Mouse (Mus musculus) neural tube, embryonic 15.5 days (tissue): ENCODE results near the gene Hmgcl. TPM values are rescaled to one million over a fixed set of nuclear protein-coding genes. Genes with fewer than 3 reads are reported as not detected.

Experiments used
- ATAC-seq: fragments of 200-750 bp; cut with Nextera tagmentation; 2 replicates; pipeline ENCODE4 v1.8.0; 2017; ENCODE audit warnings: mild to moderate bottlenecking, moderate TSS enrichment, moderate library complexity; ENCODE audit not compliant: low FRiP score
- H3K27ac ChIP-seq: fragments of 300-500 bp; sonication (generic); replicated peaks from 2 replicates; pipeline ENCODE4 v1.5.1; 2015; ENCODE audit warnings: mild to moderate bottlenecking, inconsistent platforms
- H3K27me3 ChIP-seq: fragments of 300-500 bp; sonication (generic); replicated peaks from 2 replicates; pipeline ENCODE4 v1.6.1; 2015; ENCODE audit warnings: inconsistent platforms
- H3K36me3 ChIP-seq: fragments of 300-500 bp; sonication (generic); 2 replicates; pipeline ENCODE4 v1.6.1; 2015; ENCODE audit warnings: inconsistent platforms
- H3K4me1 ChIP-seq: fragments of 300-500 bp; sonication (generic); 2 replicates; pipeline ENCODE4 v1.6.1; 2015; ENCODE audit warnings: inconsistent platforms
- H3K4me2 ChIP-seq: fragments of 300-500 bp; sonication (generic); 2 replicates; pipeline ENCODE4 v1.6.1; 2015; ENCODE audit warnings: inconsistent platforms, mild to moderate bottlenecking, moderate library complexity
- H3K4me3 ChIP-seq: fragments of 300-500 bp; sonication (generic); replicated peaks from 2 replicates; pipeline ENCODE4 v1.5.1; 2015; ENCODE audit warnings: mild to moderate bottlenecking, inconsistent platforms
- H3K9ac ChIP-seq: fragments of 300-500 bp; sonication (generic); replicated peaks from 2 replicates; pipeline ENCODE4 v1.6.1; 2015; ENCODE audit warnings: mild to moderate bottlenecking, inconsistent platforms
- H3K9me3 ChIP-seq: fragments of 300-500 bp; sonication (generic); replicated peaks from 2 replicates; pipeline ENCODE4 v1.6.1; 2016; ENCODE audit warnings: inconsistent platforms
- WGBS: fragments of 180-500 bp; shearing (Covaris S2); methylation state at CpG from one replicate; pipeline ENCODE4 v1.1.7; 2015; ENCODE audit warnings: mixed read lengths; 5-methylcytosine and 5-hydroxymethylcytosine counted together
- polyA plus RNA-seq: library from polyadenylated mRNA; unstranded; fragments of >200 nt; fragmentation: Nextera tagmentation; extraction: Ambion mirVana; gene quantifications from 2 replicates; pipeline ENCODE4 v1.2.1, GENCODE M21; 2015

Gene Hmgcl
- polyA plus RNA-seq, 1 experiment from 2014 or later = 68.9 TPM

DNA sequence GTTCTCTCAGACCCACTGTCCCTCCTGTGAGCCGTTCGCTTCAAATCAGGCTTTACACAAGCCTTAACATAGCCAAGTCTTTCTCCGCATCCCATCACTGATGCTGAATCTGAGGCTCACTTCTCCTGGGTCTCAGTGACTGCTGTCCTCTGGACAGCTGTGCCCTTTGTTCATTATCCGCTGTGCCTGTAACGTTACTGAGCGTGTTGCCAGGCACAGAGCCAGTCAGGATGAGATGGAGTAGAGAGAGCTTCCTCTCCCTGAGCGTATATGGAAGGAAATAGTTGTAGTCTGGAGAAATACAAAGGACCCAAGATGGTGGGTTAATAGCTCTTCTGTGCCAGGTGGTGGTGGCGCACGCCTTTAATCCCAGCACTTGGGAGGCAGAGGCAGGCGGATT lies 3.2 kb downstream of the Hmgcl start:
- Histone ChIP-seq H3K4me3 (no peak overlapping the region), H3K9me3 (no peaks in the 10 kb centered on the region), H3K4me1 (peaks cover 31% of the 10 kb centered on the region), H3K9ac (no peak overlapping the region), H3K4me2 (no peak overlapping the region), H3K36me3 (peaks cover 24% of the 10 kb centered on the region), H3K27ac (no peak overlapping the region), H3K27me3 (no peaks in the 10 kb centered on the region)
- ATAC-seq = no peak
- 81% methylated on average over 10 of the region's 10 CpGs for WGBS

- peaks cover 31% of the 10 kb centered on the region for H3K4me1 ChIP-seq
- H3K9me3 ChIP-seq = no peaks in the 10 kb centered on the region
- no peak overlapping the region for H3K4me2 ChIP-seq
- H3K27ac ChIP-seq = no peak overlapping the region
- 64% methylated on average over 6 of the region's 6 CpGs for whole genome bisulfite sequencing
- no peak overlapping the region for H3K4me3 ChIP-seq
- no peak for ATAC-seq
- H3K36me3 ChIP-seq = peaks cover 27% of the 10 kb centered on the region
- no peak overlapping the region for H3K9ac ChIP-seq
- H3K27me3 ChIP-seq = no peaks in the 10 kb centered on the region
Measured at GRCm38 (mm10) chr4:135949911-135950310, 3.7 kb downstream of the Hmgcl start.

DNA sequence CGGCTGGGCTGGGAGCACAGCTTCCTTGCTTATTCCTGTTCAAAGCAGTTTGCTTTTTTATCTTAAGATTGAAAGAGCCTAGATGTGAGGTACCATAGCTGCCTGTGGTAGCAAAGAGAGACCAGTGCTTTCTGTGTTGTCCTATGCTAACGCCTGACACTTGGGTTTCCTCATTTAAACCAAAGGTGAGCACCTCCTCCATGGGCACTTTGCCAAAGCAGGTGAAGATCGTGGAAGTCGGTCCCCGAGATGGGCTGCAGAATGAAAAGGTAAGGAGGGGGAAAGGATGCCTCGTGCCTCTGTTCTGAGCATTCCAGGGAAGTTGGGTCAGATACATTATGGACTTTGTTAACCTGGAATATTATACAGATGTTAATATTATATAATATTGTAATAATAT lies 4.1 kb downstream of the Hmgcl start:
- H3K27ac ChIP-seq = no peak overlapping the region
- no peak overlapping the region for H3K4me3 ChIP-seq
- H3K36me3 ChIP-seq = peaks cover 29% of the 10 kb centered on the region
- WGBS = 92% methylated on average over 6 of the region's 6 CpGs
- peaks cover 31% of the 10 kb centered on the region for H3K4me1 ChIP-seq
- no peak overlapping the region for H3K9ac ChIP-seq
- no peaks in the 10 kb centered on the region for H3K27me3 ChIP-seq
- ATAC-seq = no peak
- no peaks in the 10 kb centered on the region for H3K9me3 ChIP-seq
- H3K4me2 ChIP-seq = no peak overlapping the region

DNA sequence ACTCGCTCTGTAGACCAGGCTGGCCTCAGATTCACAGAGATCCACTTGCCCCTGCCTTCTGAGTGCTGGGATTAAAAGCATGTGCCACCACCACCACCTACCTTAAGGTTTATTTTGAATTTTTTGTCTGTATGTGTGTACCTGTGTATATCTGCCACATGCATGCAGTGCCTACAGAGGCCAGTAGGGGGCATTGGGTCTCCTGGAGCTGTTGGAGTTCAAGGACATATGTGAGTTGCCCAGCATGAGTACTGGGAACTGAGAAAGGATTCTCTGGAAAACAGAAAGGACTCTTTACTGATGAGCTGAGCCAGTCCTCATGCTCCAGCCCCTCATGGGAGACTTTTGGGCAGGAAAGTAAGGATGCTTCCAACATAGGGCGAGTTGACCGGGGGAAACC lies 5.3 kb downstream of the Hmgcl start:
- Histone ChIP-seq H3K4me3 (no peak overlapping the region), H3K9ac (no peak overlapping the region), H3K36me3 (peaks cover 37% of the 10 kb centered on the region), H3K27ac (no peak overlapping the region), H3K4me2 (no peak overlapping the region), H3K27me3 (no peaks in the 10 kb centered on the region), H3K9me3 (no peaks in the 10 kb centered on the region), H3K4me1 (peaks cover 25% of the 10 kb centered on the region)
- WGBS = 96% methylated on average over 3 of the region's 3 CpGs
- no peak for ATAC-seq

DNA sequence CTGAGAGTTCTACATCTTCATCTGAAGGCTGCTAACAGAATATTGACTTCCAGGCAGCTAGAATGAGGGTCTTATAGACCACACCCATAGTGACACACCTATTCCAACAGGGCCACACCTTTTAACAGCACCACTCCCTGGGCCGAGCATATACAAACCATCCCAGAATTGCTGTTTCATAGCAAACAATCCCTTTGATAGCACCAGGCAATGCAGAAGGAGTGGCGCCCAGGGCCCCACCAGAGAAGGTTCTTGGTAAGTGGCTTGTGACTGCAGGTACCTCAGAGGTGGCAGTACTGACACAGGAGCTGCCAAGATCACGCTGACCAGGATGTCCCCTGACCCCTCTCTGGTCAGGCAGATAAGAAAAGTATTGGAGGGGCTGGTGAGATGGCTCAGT lies 6.9 kb downstream of the Hmgcl start:
- H3K27me3 ChIP-seq = no peaks in the 10 kb centered on the region
- no peak overlapping the region for H3K27ac ChIP-seq
- H3K36me3 ChIP-seq = peaks cover 49% of the 10 kb centered on the region
- no peak overlapping the region for H3K9ac ChIP-seq
- no peak overlapping the region for H3K4me3 ChIP-seq
- H3K4me2 ChIP-seq = no peak overlapping the region
- H3K9me3 ChIP-seq = no peaks in the 10 kb centered on the region
- no peak for ATAC-seq
- peaks cover 10% of the 10 kb centered on the region for H3K4me1 ChIP-seq
- WGBS = 95% methylated on average over 3 of the region's 3 CpGs

GRCm38 (mm10) chr4:135954241-135954640 lies 8.0 kb downstream of the Hmgcl start:
- 16% methylated on average over 2 of the region's 2 CpGs for WGBS
- Histone ChIP-seq H3K9me3 (no peaks in the 10 kb centered on the region), H3K4me2 (no peak overlapping the region), H3K27ac (no peak overlapping the region), H3K36me3 (peaks cover 60% of the 10 kb centered on the region), H3K9ac (no peak overlapping the region), H3K4me1 (0 out of 2 replicates have a peak, but pooled peaks cover 3% of the 10 kb centered on the region), H3K27me3 (no peaks in the 10 kb centered on the region), H3K4me3 (no peak overlapping the region)
- 0 out of 2 replicates have a peak, but pooled peaks have one; percentile 49 for ATAC-seq

DNA sequence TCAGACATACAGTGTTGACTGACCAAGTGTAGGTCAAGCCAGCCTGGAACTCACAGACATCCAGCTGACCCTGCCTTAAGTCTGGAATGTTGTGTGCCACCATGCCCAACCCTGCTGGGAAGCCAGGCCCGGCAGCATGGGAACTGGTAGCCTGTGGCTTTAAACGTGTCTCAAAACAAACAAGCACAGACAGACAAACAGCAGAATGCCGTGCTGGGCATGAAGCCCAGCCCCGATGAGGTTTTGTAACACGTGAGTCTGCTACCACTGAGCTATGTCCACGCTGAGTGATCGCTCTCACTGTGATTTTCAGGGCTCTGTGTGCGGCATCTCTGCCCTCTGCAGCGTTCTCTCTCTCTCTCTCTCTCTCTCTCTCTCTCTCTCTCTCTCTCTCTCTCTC lies 9.6 kb downstream of the Hmgcl start:
- no peak for ATAC-seq
- Histone ChIP-seq H3K9ac (no peak overlapping the region), H3K4me3 (no peak overlapping the region), H3K4me2 (no peak overlapping the region), H3K4me1 (no peaks in the 10 kb centered on the region), H3K9me3 (no peaks in the 10 kb centered on the region), H3K36me3 (peaks cover 71% of the 10 kb centered on the region), H3K27ac (no peak overlapping the region), H3K27me3 (no peaks in the 10 kb centered on the region)
- 90% methylated on average over 9 of the region's 9 CpGs for WGBS

- ATAC-seq = no peak
- Histone ChIP-seq H3K4me3 (no peak overlapping the region), H3K36me3 (peaks cover 63% of the 10 kb centered on the region), H3K9ac (no peak overlapping the region), H3K4me1 (peaks cover 7% of the 10 kb centered on the region; the same call in 1 of the 2 replicates), H3K27me3 (no peaks in the 10 kb centered on the region), H3K9me3 (no peaks in the 10 kb centered on the region), H3K27ac (no peak overlapping the region), H3K4me2 (no peak overlapping the region)
- 59% methylated on average over 8 of the region's 8 CpGs for WGBS
Measured at GRCm38 (mm10) chr4:135958354-135958753, 12.1 kb downstream of the Hmgcl start.

DNA sequence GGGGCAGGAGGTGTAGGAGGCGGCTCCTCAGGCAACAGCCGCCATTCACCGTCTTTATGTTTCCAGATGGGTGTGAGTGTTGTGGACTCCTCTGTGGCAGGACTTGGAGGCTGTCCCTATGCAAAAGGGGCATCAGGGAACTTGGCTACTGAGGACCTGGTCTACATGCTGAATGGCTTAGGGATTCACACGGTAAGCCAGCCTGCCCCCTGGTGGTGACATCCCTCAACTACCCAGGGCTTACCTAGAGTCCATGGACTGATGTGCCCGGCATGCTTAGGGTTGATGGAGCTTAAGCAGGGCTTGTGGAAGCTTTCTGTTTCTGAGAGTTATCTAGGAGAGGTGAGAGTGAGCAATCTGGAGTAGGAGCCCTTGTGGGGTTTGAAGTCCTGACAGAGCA lies 14.5 kb downstream of the Hmgcl start:
- Histone ChIP-seq H3K4me3 (no peak overlapping the region), H3K36me3 (peaks cover 58% of the 10 kb centered on the region), H3K9ac (no peak overlapping the region), H3K4me2 (no peak overlapping the region), H3K4me1 (peaks cover 22% of the 10 kb centered on the region), H3K27ac (no peak overlapping the region), H3K9me3 (no peaks in the 10 kb centered on the region), H3K27me3 (no peaks in the 10 kb centered on the region)
- WGBS = 21% methylated on average over 5 of the region's 5 CpGs
- no peak for ATAC-seq

GRCm38 (mm10) chr4:135961709-135962108 lies 15.5 kb downstream of the Hmgcl start:
- Histone ChIP-seq H3K36me3 (peaks cover 61% of the 10 kb centered on the region), H3K27me3 (no peaks in the 10 kb centered on the region), H3K4me3 (no peak overlapping the region), H3K4me1 (peaks cover 22% of the 10 kb centered on the region), H3K4me2 (no peak overlapping the region), H3K9me3 (no peaks in the 10 kb centered on the region), H3K9ac (no peak overlapping the region), H3K27ac (no peak overlapping the region)
- no peak for ATAC-seq
- 89% methylated on average over 5 of the region's 5 CpGs for WGBS

GRCm38 (mm10) chr4:135962198-135962597 lies 15.9 kb downstream of the Hmgcl start:
- H3K36me3 ChIP-seq = peaks cover 65% of the 10 kb centered on the region
- no peak overlapping the region for H3K4me3 ChIP-seq
- no peak overlapping the region for H3K27ac ChIP-seq
- H3K9me3 ChIP-seq = no peaks in the 10 kb centered on the region
- H3K4me1 ChIP-seq = peaks cover 22% of the 10 kb centered on the region
- H3K9ac ChIP-seq = no peak overlapping the region
- no peak overlapping the region for H3K4me2 ChIP-seq
- WGBS = 93% methylated on average over 7 of the region's 7 CpGs
- no peaks in the 10 kb centered on the region for H3K27me3 ChIP-seq
- no peak for ATAC-seq

DNA sequence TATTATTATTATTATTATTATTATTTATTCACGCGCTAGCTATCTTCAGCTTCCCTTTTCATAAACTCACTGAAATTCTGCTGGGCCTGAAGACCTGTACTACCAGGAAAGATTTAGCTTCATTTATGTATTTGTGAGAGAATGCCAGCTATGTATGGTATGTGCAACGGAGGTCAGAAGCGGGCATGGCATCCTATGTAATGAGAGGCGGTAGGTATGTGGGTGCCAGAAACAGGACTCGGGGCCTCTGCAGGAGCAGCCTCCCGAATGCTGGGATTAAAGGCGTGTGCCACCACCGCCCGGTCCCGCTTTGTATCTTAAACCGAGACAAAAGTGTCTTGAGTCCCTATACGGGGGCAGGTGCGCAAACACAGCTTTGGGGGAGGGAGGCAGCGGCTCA lies 16.7 kb downstream of the Hmgcl start:
- Histone ChIP-seq H3K4me2 (peak overlapping the region; percentile 91), H3K27ac (peak overlapping the region; percentile 93), H3K27me3 (no peaks in the 10 kb centered on the region), H3K4me3 (peak overlapping the region; percentile 80), H3K36me3 (peaks cover 65% of the 10 kb centered on the region), H3K9ac (peak overlapping the region; percentile 87), H3K4me1 (peaks cover 22% of the 10 kb centered on the region), H3K9me3 (no peaks in the 10 kb centered on the region)
- ATAC-seq = 0 out of 2 replicates have a peak, but pooled peaks have one; percentile 10
- 8% methylated on average over 15 of the region's 15 CpGs for WGBS
